Mouse (Mus musculus) liver, embryonic 14.5 days (tissue): ENCODE measurements around the gene Tex2. TPM values are rescaled to one million over a fixed set of nuclear protein-coding genes. Genes with fewer than 3 reads are reported as not detected.

Experiments
- ATAC-seq: fragments of 200-750 bp; cut with Nextera tagmentation; 2 replicates; pipeline ENCODE4 v1.8.0; 2017; ENCODE audit warnings: moderate number of reproducible peaks, mild to moderate bottlenecking, moderate library complexity; ENCODE audit not compliant: insufficient read depth
- DNase-seq, 3 experiments: peaks; one replicate each; pipeline ENCODE4 v3.0.0-alpha.2; 2012 to 2013; ENCODE audit warnings: low read depth in 3 of 3, low spot score in 3 of 3
- H3K27ac ChIP-seq: fragments of 300-500 bp; sonication (generic); 2 replicates; pipeline ENCODE4 v1.5.1; 2014; ENCODE audit warnings: moderate library complexity, mild to moderate bottlenecking, control low read depth, inconsistent platforms
- H3K27me3 ChIP-seq: fragments of 300-500 bp; sonication (generic); 2 replicates; pipeline ENCODE4 v1.6.1; 2014; ENCODE audit warnings: mild to moderate bottlenecking, low read length, moderate library complexity; ENCODE audit not compliant: control insufficient read depth, insufficient read depth
- H3K36me3 ChIP-seq: fragments of 300-500 bp; sonication (generic); replicated peaks from 2 replicates; pipeline ENCODE4 v1.6.1; 2014; ENCODE audit warnings: low read depth; ENCODE audit not compliant: control insufficient read depth, insufficient read depth
- H3K4me1 ChIP-seq, 2 experiments: fragments of 200-500 bp in 1 of 2; fragments of 300-500 bp in 1 of 2; sonication (generic) in 1 of 2; replicated peaks; 2 replicates each; pipeline ENCODE4 v1.6.1; 2012 to 2014; ENCODE audit warnings: antibody characterized with exemption in 1 of 2, inconsistent platforms in 1 of 2, low read length in 1 of 2; ENCODE audit not compliant: control insufficient read depth in 2 of 2, insufficient read depth in 2 of 2
- H3K4me2 ChIP-seq: fragments of 300-500 bp; sonication (generic); 2 replicates; pipeline ENCODE4 v1.6.1; 2014; ENCODE audit warnings: low read depth, mild to moderate bottlenecking, control low read depth, moderate library complexity
- H3K4me3 ChIP-seq, 2 experiments: fragments of 200-500 bp in 1 of 2; fragments of 300-500 bp in 1 of 2; sonication (generic) in 1 of 2; 2 replicates each; pipeline ENCODE4 v1.5.1; 2012 to 2014; ENCODE audit warnings: low read depth in 2 of 2, low read length in 2 of 2, mild to moderate bottlenecking in 2 of 2, control low read depth in 1 of 2, inconsistent platforms in 1 of 2, moderate library complexity in 1 of 2; ENCODE audit not compliant: insufficient read depth in 1 of 2
- H3K9ac ChIP-seq: fragments of 300-500 bp; sonication (generic); replicated peaks from 2 replicates; pipeline ENCODE4 v1.6.1; 2014; ENCODE audit warnings: mild to moderate bottlenecking, control low read depth, moderate library complexity
- H3K9me3 ChIP-seq: fragments of 300-500 bp; sonication (generic); 2 replicates; pipeline ENCODE4 v1.6.1; 2016; ENCODE audit warnings: low read length, mixed read lengths; ENCODE audit not compliant: control insufficient read depth
- CTCF ChIP-seq: IDR thresholded peaks from 2 replicates; pipeline ENCODE4 v1.5.1; 2016; ENCODE audit warnings: antibody characterized with exemption, low read depth, control low read depth
- EP300 ChIP-seq: IDR thresholded peaks from 2 replicates; pipeline ENCODE4 v1.6.1; 2016; ENCODE audit warnings: antibody characterized with exemption, low read depth
- WGBS: fragments of 180-500 bp; shearing (Covaris S2); extraction: QIAGEN DNeasy Blood & Tissue Kit; methylation state at CpG from one replicate; pipeline ENCODE4 v1.1.7; 2014; ENCODE audit not compliant: insufficient replicate concordance; 5-methylcytosine and 5-hydroxymethylcytosine counted together
- polyA plus RNA-seq, 2 experiments: library from polyadenylated mRNA; depleted of rRNA in 1 of 2; stranded (reverse) in 1 of 2; unstranded in 1 of 2; fragments of >200 nt; fragmentation: Nextera tagmentation in 1 of 2; extraction: Ambion mirVana in 1 of 2; gene quantifications; 2 replicates each; pipeline versions ENCODE4 v1.2.1 to v1.2.3; 2012 to 2014

Gene Tex2
- polyA plus RNA-seq, 2 experiments: 5.9 to 7.9 TPM

GRCm38 (mm10) chr11:106465932-106466331 is 147.3 kb downstream of the Tex2 start:
- Histone ChIP-seq H3K4me3 (no peak overlapping the region), H3K27ac (no peak overlapping the region), H3K9me3 (no peaks in the 10 kb centered on the region), H3K36me3 (no peaks in the 10 kb centered on the region), H3K4me1 (peaks cover 14 to 22% of the 10 kb centered on the region in 2 experiments; a peak in 3 of 4 replicates), H3K27me3 (no peaks in the 10 kb centered on the region), H3K9ac (no peak overlapping the region), H3K4me2 (no peak overlapping the region)
- WGBS: 84% methylated on average over 4 of the region's 4 CpGs
- ATAC-seq (no peak), DNase-seq (no peak)
- no peak for TF ChIP-seq CTCF
- no peak for TF ChIP-seq EP300

GRCm38 (mm10) chr11:106465545-106465903 is 147.7 kb downstream of the Tex2 start:
- 81% methylated on average over 1 of the region's 1 CpGs for WGBS
- no peak for DNase-seq
- Histone ChIP-seq H3K4me3 (no peak overlapping the region), H3K4me1 (peaks cover 18 to 22% of the 10 kb centered on the region in 2 experiments; a peak in 3 of 4 replicates), H3K36me3 (no peaks in the 10 kb centered on the region), H3K9ac (no peak overlapping the region), H3K9me3 (no peaks in the 10 kb centered on the region), H3K27me3 (no peaks in the 10 kb centered on the region), H3K4me2 (no peak overlapping the region), H3K27ac (no peak overlapping the region)
- TF ChIP-seq CTCF: no peak
- TF ChIP-seq EP300: no peak
- ATAC-seq: no peak

- Histone ChIP-seq H3K4me1 (peaks cover 18 to 22% of the 10 kb centered on the region in 2 experiments; a peak in 3 of 4 replicates), H3K4me3 (no peak overlapping the region), H3K27ac (no peak overlapping the region), H3K9ac (no peak overlapping the region), H3K36me3 (no peaks in the 10 kb centered on the region), H3K9me3 (no peaks in the 10 kb centered on the region), H3K4me2 (no peak overlapping the region), H3K27me3 (no peaks in the 10 kb centered on the region)
- DNase-seq (no peak), ATAC-seq (no peak)
- WGBS: 66% methylated on average over 4 of the region's 4 CpGs
- TF ChIP-seq CTCF: no peak
- TF ChIP-seq EP300: no peak
Measured at GRCm38 (mm10) chr11:106464681-106465544, 148.3 kb downstream of the Tex2 start.

- peaks cover 17 to 19% of the 10 kb centered on the region in 2 experiments; a peak in 3 of 4 replicates for H3K4me1 ChIP-seq
- no peak overlapping the region for H3K9ac ChIP-seq
- no peak overlapping the region for H3K27ac ChIP-seq
- H3K36me3 ChIP-seq: no peaks in the 10 kb centered on the region
- H3K4me2 ChIP-seq: no peak overlapping the region
- no peak for DNase-seq
- TF ChIP-seq EP300: no peak
- TF ChIP-seq CTCF: no peak
- H3K4me3 ChIP-seq: no peak overlapping the region
- no peaks in the 10 kb centered on the region for H3K9me3 ChIP-seq
- WGBS: 27% methylated on average over 5 of the region's 5 CpGs
- no peaks in the 10 kb centered on the region for H3K27me3 ChIP-seq
- ATAC-seq: no peak
Measured at GRCm38 (mm10) chr11:106463845-106464244, 149.4 kb downstream of the Tex2 start.

- Histone ChIP-seq H3K27ac (no peak overlapping the region), H3K4me3 (no peak overlapping the region), H3K27me3 (no peaks in the 10 kb centered on the region), H3K9me3 (no peaks in the 10 kb centered on the region), H3K4me1 (peaks cover 12 to 14% of the 10 kb centered on the region in 2 experiments; a peak in 3 of 4 replicates), H3K4me2 (no peak overlapping the region), H3K36me3 (no peaks in the 10 kb centered on the region), H3K9ac (no peak overlapping the region)
- TF ChIP-seq EP300 (no peak), CTCF (no peak)
- 17% methylated on average over 3 of the region's 3 CpGs for WGBS
- ATAC-seq (no peak), DNase-seq (no peak)
Measured at GRCm38 (mm10) chr11:106462309-106462708, 150.9 kb downstream of the Tex2 start.
